Mouse (Mus musculus): ENCODE measurements around the gene Opa3.
A peak's percentile ranks its signal among the peaks of the same experiment; 100 is the strongest.

The Opa3 gene

DNA sequence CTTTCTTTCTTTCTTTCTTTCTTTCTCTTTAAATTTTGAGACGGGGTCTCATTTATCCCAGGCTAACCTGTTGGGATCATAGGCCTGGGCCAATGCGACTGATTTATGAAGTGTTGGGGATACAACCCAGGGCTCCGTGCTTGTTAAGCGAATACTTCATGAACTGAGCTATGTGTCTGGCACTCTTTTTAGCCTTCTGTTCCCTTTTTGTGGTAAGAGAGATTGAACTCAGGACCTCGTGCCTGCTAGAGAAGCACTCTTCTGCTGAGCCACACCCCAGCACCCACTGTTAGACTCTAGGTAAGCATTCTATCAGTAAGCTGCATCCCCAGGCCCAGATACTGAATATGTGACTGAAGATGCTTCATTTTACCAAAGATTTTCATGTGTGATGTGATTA is 10.6 kb upstream of the Opa3 start:
- DNase-seq, result no peak

DNA sequence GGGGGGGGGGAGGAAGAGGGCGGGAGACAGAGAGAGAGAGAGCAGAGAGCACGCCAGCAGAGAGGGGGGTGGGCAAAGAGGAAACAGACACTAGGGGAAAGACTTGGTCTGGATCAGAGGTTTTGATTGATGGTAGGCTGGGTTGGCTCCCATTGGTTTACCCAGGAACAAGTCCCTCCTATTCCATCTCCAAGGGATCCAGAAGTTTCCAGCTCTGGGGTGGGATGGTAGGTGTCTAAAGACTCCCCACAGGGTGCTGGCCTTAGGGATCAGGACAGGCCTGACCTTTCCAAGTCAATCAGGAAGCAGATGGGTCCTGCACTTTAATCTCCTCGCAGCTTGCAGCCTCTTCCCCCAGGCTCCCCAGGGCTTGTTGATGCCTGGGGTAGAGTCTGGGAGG is 10.2 kb upstream of the Opa3 start:
- DNase-seq, result no peak

DNA sequence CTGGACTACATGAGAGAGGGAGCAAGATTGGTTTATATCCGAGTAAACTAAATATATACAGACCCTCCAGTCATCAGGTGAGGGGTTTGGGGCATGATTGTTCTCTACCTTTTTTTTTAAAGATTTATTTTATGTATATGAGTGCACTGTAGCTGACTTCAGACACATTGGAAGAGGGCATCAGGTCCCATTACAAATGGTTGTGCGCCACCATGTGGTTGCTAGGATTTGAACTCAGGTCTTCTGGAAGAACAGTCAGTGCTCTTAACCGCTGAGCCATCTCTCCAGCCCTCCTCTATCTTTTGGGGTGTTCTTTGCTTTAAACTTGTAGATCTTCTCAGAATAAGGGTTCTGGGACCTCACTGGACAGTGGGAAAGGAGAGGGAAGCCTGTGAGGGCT is 8.1 kb upstream of the Opa3 start:
- DNase-seq, result no peak

DNA sequence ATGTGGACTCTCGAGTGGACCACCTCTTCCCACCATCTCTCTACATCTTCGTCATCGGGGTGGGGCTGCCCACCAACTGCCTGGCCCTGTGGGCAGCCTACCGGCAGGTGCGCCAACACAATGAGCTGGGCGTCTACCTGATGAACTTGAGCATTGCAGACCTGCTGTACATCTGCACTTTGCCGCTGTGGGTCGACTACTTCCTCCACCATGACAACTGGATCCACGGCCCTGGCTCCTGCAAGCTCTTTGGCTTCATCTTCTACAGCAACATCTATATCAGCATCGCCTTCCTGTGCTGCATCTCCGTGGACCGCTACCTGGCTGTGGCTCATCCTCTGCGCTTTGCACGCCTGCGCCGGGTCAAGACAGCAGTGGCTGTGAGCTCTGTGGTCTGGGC is 5.9 kb upstream of the Opa3 start:
- no peak for DNase-seq

DNA sequence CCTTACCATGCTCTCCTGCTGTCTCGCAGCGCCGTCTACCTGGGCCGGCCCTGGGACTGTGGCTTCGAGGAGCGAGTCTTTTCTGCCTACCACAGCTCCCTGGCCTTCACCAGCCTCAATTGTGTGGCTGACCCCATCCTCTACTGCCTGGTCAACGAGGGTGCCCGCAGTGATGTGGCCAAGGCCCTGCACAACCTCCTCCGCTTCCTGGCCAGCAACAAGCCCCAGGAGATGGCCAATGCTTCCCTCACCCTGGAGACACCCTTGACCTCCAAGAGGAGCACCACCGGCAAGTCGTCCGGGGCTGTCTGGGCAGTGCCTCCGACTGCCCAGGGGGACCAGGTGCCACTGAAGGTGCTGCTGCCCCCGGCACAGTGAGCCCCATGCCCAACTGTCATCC is 5.3 kb upstream of the Opa3 start:
- no peak for DNase-seq

DNA sequence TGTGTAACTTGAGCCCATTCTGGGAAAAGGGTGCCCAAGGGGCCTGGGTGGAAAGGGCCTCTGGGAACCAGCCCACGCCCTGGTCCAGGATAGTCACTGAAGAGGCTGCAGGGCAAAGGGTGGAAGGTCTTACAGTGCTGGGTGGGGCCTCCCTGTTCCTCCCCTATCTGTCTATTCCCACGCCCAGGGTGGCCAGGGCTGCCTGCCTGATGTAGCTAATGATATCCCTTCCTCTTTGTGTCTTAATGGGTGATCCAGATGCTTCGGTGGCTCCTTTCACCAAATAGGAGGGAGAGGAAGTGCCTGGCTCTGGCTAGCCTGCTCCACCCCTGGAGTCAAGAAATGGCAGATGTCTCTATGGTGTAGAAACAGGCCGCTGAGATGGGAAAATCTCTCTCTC is 3.2 kb upstream of the Opa3 start:
- no peak for DNase-seq

DNA sequence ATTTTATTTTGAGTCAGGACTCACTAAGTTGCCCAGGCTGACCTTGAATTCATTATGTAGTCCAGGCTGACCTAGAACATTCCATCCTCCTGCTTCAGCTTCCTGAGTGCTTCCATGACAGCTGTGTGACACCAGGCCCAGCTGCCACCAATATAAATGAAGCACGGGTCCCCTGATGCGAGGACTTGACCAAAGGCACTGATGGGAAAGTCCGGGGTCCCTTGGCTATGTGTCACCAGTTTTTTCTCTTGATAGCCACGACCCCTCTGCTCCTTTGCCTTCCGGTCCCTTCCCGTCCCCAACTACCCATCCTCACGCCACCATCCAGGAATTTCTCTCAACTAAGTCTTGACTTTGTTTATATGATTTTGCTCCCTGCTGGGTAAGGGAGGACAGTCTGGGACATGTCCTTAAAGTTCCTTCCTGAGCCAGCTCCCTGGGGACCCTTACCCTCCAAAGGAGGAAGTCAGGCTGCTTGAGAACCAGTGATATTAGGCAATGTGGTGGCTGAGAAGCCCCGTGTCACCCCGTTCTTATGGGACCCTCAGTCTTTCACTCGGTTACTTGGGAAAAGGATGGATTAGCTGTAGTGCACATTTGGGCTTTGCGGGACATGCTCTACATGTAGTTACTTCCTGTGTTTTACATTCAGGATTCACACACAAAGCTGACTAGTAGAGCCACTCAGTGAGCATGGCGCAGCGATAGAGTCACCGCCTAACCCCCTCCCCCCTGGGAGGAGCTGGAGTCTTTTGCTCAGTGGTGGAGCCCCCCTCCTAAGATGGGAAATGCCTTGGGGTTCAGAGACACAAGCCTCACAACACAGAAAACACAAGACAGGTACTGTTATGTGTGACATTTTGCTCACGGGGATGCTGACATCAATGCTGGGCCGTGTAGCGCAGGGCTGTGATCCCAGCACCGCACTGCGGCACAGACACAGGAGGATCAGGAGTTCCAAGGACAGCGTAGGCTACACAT is 1.0 kb upstream of the Opa3 start:
- DNase-seq, result peak; percentile 70

DNA sequence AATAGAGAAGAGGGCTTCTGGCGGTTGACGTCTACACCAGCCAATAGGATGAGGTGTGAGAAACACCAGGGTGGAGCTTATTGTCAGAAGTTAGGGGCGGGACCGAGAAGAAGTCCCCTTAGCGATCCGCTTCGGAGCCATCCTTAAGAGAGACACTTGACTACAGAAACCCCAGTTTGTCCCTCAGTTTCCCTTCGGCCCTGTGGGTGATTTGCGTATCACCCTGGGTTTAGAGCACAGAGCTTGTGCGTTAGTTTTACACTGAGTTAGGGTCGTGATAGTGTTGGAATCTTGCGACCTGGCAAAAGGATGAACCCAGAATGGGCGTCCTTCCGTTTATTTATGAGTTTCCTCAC is 637 bp downstream of the Opa3 start:
- DNase-seq, result no peak

DNA sequence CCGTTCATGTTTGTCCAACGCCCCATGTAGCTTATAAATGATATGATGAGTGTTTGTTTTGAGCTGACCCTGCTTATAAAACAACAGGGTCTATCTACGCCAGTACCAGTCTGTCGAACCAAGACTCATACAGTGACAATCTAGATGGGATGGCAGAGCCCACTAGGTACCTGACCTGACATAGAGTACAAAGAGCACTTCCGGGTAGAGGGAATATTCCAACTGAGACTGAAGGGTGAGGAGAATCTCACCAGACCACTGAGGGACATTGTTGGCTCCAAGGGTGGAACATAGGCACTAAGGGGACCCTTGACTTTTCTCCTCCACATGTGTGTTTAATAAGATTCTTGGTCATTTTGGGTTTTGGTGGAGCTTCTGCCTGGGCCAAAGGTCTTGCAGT is 1.3 kb downstream of the Opa3 start:
- DNase-seq, result no peak

DNA sequence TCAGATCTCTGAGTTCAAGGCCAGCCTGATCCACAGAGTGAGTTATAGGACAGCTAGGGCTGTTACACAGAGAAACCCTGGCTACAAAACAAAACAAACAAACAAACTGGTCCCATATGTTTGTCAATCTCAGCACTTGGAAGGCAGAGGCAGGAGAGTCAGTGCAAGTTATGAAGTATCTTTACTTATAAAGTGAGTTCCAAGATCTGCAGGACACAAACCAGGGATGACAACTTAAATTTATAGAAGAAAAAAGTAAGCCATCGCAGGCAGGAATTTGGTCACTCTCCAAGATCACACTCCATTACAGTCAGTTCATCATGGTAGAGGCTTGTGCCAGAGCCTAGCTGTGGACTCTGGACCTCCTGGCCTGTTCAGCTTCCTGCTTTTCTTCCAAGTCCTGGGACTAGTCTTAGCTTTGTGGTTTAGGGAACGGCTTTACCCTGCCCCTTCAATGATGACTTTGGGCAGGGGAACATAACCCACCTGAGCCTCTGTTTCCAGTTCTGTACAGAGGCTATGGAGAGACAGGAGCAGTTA is 2.0 kb downstream of the Opa3 start:
- DNase-seq, result no peak

DNA sequence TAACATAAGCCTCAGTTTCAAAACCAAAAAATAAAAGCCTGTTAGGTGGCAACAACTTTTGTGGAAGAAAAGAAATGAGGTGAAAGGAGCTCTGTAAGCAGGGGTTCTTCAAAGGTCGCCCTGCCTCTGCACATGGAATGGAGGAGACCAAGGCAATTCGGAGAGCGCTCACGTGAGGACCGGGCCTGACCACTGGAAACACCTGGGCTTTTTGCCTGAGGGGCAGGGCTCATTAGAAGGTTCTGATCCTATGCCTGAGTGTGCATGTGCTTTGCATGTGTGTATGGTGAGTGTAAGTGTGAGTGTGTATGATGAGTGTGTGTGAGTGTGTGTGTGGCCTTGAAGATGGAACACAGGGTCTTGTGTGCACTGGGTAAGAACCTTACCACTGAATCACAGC is 2.8 kb downstream of the Opa3 start:
- DNase-seq, result no peak

DNA sequence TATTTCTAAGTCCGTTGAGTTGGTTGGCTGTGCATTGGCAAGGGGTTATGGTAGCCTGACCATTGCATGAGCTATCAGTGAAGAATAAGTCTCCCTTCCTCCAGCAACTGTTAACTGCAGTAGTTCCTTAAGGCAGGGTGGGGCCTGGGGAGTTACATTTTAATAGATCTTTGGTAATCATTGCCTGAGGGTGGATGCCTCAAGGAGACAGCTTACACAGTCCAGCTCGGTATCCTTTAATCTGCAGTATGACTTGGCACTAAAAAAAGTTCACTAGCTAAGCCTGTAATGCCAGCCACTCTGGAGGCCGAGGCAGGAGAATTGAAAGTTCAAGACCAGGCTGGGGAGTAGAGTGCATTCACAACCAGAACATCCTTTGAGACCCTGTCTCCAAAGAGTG is 3.7 kb downstream of the Opa3 start:
- no peak for DNase-seq

DNA sequence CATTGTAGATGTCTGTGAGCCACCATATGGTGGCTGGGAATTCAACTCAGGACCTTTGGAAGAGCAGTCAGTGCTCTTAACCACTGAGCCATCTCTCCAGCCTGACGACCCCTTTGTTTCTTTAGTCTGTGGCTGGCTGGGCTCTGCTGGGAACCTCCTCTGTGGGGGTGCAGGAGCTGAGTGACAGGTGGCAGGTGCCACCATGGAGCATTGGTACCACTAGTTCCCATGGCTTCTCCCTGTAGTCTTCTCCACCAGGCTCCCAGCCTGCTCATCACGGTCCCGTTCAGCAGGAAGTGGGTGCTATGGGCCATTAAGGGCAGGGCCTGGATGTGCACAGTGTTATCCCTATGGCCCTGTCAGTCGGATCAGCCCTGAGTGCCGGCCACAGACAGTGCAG is 6.5 kb downstream of the Opa3 start:
- no peak for DNase-seq

DNA sequence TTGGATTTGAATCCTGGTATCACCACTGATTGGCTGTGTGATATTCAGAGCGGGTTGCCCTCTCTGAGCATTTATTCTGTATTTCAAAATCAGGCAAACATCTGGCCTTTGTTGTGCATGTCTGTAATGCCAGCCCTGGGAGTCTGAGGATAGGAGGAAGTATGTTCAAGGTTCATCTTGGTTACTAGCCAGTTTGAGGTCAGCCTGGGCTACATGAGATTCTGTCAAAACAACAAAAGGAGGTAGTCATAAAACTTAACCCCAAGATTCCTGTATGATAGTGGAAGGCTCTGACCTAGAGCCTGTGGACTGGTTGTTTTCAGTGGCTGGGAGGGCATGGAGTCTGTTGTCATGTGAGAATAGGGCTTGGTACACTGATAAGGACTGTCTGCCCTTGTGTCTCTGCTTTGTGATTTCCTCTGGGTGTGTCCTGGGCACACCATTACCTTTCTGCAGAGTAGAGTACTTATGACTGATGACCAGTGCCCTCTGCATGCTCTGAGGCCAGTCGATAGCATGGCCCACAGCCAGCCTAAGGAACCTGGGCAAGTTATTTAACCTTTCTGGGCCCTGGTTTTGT is 7.0 kb downstream of the Opa3 start:
- no peak for DNase-seq

DNA sequence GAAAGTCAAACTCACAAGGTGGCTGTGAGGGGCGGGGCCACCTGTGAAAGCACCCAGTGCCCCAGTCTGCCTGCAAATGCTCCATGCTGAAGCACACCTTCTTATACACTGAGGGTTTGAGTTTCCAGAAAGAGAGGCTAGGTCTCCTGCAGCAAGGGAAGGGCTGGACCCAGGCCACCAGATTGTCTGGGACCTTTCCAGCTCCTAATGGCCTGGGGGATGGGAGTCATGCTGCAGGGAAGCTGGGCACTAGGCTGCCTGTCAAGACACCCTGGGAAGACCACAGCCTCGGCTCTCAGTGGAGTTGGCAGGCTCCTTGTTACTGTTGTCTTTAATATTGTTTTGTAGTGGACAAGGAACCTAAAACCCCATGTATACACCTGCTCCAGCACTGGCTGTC is 8.3 kb downstream of the Opa3 start:
- no peak for DNase-seq

DNA sequence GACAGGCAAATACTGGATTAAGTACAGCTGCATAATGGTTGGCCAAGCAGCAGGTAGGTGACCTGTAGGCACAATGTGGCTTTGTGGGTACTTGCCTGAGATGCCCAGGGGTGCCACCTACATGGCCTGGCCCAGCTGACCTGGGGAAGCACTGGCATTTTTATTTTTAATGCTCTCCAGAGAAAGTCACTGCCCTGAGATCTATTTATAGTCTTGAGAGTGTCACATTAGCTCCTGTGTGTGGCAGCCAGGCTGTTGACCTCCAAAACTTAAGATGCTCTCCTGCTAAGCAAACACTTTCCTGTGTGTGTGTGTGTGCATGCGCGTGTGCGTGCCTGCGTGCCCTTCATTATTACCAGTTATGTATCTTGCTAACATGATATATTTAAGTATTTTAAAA is 10.2 kb downstream of the Opa3 start:
- no peak for DNase-seq

DNA sequence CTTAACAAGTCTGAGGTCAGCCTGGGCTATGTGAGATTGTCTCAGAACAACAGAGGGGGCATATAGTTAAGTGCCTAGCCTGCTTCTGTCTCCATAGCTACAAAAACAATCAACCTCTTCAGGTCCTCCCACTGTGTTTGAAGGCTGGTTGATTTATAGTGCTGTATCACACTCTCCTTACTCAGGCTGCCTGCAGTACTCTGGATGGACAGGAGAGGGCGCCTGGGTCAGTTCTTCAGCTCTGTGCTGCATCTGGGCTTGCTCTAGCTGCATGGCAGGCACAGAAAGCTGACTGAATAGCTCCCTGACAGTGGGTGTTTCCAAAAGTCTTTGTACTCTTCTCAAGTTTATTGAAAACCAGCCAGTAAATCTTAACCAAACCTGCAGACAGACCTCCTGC is 11.3 kb downstream of the Opa3 start:
- peak; percentile 90 for DNase-seq

DNA sequence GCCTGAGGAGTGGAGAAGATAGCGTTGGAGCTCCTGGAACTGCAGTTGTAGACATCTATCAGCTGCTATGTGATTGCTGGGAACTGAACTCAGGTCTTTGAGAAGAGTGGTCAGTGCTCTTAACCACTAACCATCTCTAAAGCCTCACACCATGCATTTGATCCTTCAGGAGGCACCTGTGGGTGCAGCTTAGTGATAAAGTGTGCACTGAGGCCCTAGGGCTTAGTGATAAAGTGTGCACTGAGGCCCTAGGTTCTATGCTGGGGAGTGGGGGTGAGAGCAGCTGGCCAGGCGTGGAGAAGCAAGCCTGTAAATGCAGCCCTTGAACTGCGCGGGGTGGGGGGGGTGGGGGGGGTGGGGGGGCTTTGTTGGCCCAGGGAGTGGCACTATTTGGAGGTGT is 11.9 kb downstream of the Opa3 start:
- no peak for DNase-seq

DNA sequence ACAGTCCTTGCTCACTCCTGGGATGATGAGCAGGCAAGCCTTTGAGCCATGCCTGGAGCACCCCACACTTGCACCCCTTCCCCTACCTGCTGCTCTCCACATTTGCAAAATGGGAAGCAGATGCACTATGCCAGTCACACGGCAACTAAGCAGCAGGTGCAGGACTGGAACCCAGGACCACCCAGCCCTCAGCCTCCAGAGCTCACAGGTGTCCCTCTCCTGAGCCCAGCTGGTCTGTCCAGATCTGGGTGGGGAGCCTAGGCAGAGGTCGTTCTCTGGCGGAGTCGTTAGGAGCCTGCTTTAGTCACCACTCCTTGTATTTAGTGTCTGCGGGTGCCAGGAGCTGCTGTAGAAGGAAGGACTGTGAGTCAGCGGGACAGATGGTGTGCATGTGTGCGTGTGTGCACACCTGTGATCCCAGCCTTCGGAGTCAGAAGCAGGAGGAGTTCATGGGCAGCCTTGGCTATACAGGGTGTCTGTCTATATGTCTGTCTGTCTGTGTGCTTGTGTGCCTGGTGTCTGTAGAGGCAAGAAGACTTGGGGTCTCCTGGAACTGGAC is 12.8 kb downstream of the Opa3 start:
- DNase-seq, result no peak

DNA sequence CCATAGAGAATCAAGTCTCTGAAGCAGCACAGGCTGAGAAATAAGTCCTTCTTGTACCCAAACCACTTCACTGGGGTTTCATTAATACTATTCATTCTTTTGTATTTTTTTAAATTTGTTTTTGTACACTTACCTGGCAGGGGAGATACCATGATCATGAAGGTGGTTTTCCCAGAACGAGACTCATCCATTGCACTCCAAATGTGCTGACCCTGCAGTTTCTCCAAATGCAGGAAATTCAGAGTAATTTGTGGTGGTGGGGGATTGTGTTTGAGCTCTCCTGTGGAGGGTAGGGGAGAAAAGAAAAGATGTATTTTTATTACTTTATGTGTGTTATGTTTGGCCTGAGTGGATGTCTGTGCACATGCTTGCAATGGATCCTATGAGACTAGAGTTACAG is 13.9 kb downstream of the Opa3 start:
- no peak for DNase-seq

DNA sequence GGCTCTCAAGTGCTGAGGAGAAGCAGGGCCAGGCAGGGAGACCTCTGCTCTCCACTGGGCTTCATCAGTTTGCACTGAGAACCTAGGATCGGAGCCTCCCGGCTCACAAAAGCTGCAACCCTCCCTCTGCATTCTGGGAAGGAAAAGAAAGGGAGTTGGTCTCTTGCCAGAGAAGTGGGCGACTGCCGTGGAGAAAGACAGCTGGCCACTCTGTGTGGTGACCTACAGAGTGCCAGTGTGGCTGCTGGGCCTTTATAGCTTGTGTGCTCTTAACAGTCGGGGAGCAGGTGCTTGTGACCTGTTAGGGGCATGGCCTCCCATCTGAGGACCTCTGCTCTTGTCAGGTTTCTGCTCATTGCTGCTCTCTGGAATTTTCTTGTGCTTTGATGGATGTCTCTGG is 15.7 kb downstream of the Opa3 start:
- no peak for DNase-seq

DNA sequence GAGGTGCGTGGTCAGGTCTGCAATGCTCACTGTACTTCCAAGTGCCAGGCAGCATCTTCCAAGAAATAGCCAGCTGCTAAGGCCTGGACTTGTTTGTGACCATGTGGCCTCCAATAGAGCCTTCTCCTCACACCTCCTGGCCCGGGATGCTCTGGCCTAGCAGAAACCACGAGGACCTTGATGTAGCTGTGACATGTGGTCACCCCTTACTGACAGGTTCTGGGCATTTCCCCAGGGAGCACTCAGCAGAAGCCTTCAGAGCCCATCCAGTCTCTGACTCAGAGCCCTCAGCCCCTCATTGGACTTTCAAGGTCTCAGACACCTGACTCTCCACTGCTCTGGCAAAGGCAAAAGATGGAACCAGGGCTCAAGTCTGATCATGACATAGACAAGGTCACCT is 16.9 kb downstream of the Opa3 start:
- no peak for DNase-seq

DNA sequence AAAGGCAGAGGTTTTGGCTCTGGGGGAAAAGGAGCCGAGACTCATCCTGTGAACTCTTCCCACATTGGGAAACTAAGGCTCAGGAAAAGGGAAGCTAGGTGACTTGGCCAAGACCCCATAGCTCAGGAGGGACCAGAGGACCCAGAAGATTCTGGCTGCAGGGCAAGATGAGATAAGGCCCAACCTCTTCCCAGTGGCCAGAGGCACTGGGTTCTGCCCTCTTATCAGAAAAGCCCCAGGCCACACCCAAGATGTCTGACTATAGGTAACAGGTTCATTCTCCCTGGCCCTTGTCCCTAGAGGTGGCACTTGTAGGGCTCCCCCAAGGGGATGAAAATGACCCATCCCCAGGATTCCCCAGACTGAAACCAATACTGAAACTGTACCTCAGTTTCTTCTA is 18.7 kb downstream of the Opa3 start:
- no peak for DNase-seq

DNA sequence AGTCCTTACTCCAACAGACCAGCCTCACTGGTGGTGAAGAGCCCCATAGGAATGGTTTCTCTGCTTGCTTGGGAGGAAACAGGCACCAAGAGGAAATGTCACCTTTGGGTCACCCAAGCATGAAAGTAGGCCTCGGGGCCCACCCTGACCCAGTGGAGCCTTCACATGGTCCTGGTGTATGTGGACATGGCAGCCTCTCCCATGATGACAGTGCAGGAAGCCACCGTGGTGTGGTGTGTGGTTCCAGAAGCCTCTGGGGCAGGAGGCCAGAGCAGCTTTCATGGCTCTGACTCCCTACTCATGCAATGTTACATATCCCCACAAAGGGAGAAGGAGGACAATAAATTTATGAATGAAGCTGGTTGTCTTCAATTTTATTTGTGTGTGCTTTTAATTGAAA is 19.4 kb downstream of the Opa3 start:
- no peak for DNase-seq
